Mouse (Mus musculus) testis, adult 2 months (tissue): ENCODE measurements at regions not wholly inside any gene's neighbourhood (a gene's known extent, or its start where the extent isn't known, plus 50 kb on each side); places are given as distances from the start of the nearest gene placed in this dataset.
A peak's percentile ranks its signal among the peaks of the same experiment; 100 is the strongest.

Experiments
- H3K27ac ChIP-seq: fragments of 200-500 bp; 2 replicates; pipeline ENCODE4 v1.5.1; 2012; ENCODE audit warnings: low read depth, low read length; ENCODE audit not compliant: control insufficient read depth, insufficient read depth
- H3K27me3 ChIP-seq: fragments of 200-500 bp; 2 replicates; pipeline ENCODE4 v1.6.1; 2012; ENCODE audit warnings: mild to moderate bottlenecking, low read length, moderate library complexity; ENCODE audit not compliant: control insufficient read depth, insufficient read depth
- H3K36me3 ChIP-seq: fragments of 200-500 bp; 2 replicates; pipeline ENCODE4 v1.6.1; 2012; ENCODE audit warnings: mild to moderate bottlenecking, low read length; ENCODE audit not compliant: control insufficient read depth, insufficient read depth
- H3K4me1 ChIP-seq: fragments of 200-500 bp; 2 replicates; pipeline ENCODE4 v1.6.1; 2012; ENCODE audit warnings: low read length; ENCODE audit not compliant: control insufficient read depth, insufficient read depth
- H3K4me3 ChIP-seq: fragments of 200-500 bp; 2 replicates; pipeline ENCODE4 v1.5.1; 2012; ENCODE audit warnings: low read depth, mild to moderate bottlenecking, low read length, moderate library complexity, mixed read lengths; ENCODE audit not compliant: control insufficient read depth
- CTCF ChIP-seq: fragments of 200-500 bp; IDR thresholded peaks from 2 replicates; pipeline ENCODE4 v1.5.1; 2012; ENCODE audit warnings: low read depth, mild to moderate bottlenecking, inconsistent platforms, low read length, moderate library complexity; ENCODE audit not compliant: control insufficient read depth, insufficient read depth, insufficient replicate concordance
- POLR2A ChIP-seq: fragments of 200-500 bp; IDR thresholded peaks from 2 replicates; pipeline ENCODE4 v1.6.1; 2012; ENCODE audit warnings: low read depth, mild to moderate bottlenecking, inconsistent platforms, low read length, moderate library complexity; ENCODE audit not compliant: control insufficient read depth

GRCm38 (mm10) chr3:35496027-35496824 is 257.7 kb upstream of the Atp11b start:
- no peaks in the 10 kb centered on the region for H3K4me1 ChIP-seq
- H3K27me3 ChIP-seq: no peaks in the 10 kb centered on the region
- TF ChIP-seq CTCF: no peak
- TF ChIP-seq POLR2A: no peak

DNA sequence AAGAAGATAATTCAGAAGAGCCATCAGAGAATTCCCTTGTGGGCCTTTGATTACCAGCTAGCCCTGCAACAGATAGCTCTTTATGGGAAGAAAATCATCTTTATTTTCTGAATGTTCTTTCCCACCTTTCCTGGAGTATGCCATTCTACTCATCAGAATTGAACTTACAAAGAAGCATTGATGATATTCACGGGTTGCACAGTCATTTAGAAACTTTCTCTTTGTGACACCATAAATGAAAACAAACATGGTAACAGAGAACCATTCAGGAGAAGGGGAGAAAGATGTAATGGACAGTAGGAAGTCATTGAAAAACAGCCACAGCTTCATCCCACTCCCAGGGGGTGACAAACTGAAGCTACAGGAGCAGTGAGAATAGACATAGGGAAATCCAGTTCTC is 243.6 kb upstream of the Atp11b start:
- Histone ChIP-seq H3K27me3 (no peaks in the 10 kb centered on the region), H3K4me3 (no peak overlapping the region)
- TF ChIP-seq CTCF (no peak), POLR2A (no peak)

More at GRCm38 (mm10) chr3:35496027-35496824, 257.7 kb upstream of the Atp11b start:
- no peak overlapping the region for H3K4me3 ChIP-seq
- no peaks in the 10 kb centered on the region for H3K36me3 ChIP-seq
- no peak overlapping the region for H3K27ac ChIP-seq

DNA sequence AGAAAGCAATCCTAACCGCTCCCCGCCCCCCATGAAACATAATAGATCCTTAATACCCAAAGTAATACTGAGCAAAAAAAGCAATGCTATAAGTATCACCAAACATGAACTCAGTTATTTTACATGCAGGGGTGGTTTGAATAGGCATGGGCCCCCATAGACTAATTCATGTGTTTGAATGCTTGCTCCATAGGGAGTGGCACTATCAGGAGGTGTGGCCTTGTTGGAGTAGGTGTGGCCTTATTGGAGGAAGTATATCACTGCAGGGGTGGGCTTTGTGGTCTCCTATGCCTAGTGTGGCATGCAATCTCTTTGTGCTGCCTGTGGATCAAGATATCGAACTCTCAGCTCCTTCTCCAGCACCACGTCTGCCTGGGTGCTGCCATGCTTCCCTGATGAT is 237.4 kb upstream of the Atp11b start:
- Histone ChIP-seq H3K27ac (no peak overlapping the region), H3K27me3 (no peaks in the 10 kb centered on the region), H3K4me3 (no peak overlapping the region), H3K4me1 (no peaks in the 10 kb centered on the region), H3K36me3 (no peaks in the 10 kb centered on the region)
- TF ChIP-seq POLR2A: no peak
- TF ChIP-seq CTCF: no peak

More for the DNA sequence above, 243.6 kb upstream of the Atp11b start:
- H3K36me3 ChIP-seq: no peaks in the 10 kb centered on the region
- H3K27ac ChIP-seq: no peak overlapping the region
- no peaks in the 10 kb centered on the region for H3K4me1 ChIP-seq

GRCm38 (mm10) chr3:35520131-35520530 is 233.8 kb upstream of the Atp11b start:
- Histone ChIP-seq H3K27ac (no peak overlapping the region), H3K36me3 (no peaks in the 10 kb centered on the region), H3K27me3 (no peaks in the 10 kb centered on the region), H3K4me1 (no peaks in the 10 kb centered on the region), H3K4me3 (no peak overlapping the region)
- TF ChIP-seq CTCF: no peak
- TF ChIP-seq POLR2A: no peak

DNA sequence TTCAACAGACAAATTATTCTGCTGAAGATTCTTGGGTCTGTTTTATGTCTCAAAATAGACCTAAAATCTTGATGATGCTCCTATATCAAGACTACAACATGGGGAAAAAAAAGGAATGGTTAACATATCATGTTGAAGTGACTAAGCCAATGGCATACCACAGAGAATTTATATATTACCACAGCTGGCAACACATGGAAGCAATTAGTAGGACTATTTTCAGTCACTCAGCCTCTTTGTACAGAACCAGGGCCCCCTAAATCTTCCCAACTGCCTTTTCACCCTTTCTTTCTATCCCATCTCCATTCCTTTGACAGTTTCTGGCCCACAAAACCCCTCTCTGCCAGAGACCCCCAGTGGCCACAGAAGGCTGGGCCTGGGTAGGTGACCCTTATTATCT is 206.2 kb upstream of the Atp11b start:
- TF ChIP-seq POLR2A (no peak), CTCF (no peak)
- H3K27ac ChIP-seq: no peak overlapping the region
- no peaks in the 10 kb centered on the region for H3K27me3 ChIP-seq
- H3K36me3 ChIP-seq: no peaks in the 10 kb centered on the region
- H3K4me1 ChIP-seq: no peaks in the 10 kb centered on the region
- H3K4me3 ChIP-seq: no peak overlapping the region

GRCm38 (mm10) chr3:35551791-35552190 is 202.1 kb upstream of the Atp11b start:
- no peaks in the 10 kb centered on the region for H3K4me1 ChIP-seq
- no peak overlapping the region for H3K27ac ChIP-seq
- H3K36me3 ChIP-seq: no peaks in the 10 kb centered on the region
- no peak overlapping the region for H3K4me3 ChIP-seq
- H3K27me3 ChIP-seq: no peaks in the 10 kb centered on the region
- TF ChIP-seq POLR2A: no peak
- no peak for TF ChIP-seq CTCF

DNA sequence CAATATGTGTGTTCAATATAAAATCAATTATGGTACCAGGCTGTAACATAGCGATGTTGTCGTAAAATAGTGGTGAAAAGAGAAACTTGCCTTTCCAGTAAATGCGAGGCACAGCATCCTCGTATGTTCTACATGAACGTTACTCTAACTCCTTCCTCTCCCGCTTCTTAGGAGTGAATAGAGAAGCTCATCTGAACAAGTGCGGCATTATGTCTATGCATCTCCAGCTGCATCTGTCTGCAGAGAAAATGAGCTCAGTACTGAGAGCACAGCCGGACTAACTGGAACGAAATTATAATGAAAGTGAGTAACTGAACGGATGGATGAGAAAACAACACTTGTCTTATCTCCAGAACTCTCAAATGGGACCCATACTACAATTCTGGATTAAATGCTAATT is 193.5 kb upstream of the Atp11b start:
- Histone ChIP-seq H3K4me3 (no peak overlapping the region), H3K36me3 (no peaks in the 10 kb centered on the region), H3K4me1 (no peaks in the 10 kb centered on the region), H3K27ac (no peak overlapping the region), H3K27me3 (no peaks in the 10 kb centered on the region)
- TF ChIP-seq CTCF (no peak), POLR2A (no peak)

DNA sequence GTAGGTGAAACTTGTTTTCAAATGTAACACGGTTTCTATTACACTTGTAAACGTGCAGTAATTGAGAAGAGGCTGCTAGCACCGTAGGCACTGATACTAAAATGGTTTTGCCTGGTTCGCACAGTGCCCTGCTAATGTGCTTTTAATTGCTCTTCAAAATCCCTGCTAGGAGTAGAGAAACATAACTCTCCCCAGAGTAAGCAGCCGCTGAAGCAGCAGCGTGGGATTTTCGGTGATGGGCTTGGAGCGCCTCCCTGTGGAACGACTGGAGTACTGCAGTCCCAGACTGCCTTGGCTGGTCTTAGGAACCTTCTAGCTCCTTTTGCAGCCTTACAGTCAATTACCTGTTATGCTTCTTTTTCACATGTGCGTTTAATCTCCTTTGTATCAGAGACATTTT is 179.5 kb upstream of the Atp11b start:
- no peak overlapping the region for H3K27ac ChIP-seq
- H3K36me3 ChIP-seq: no peaks in the 10 kb centered on the region
- no peaks in the 10 kb centered on the region for H3K4me1 ChIP-seq
- no peaks in the 10 kb centered on the region for H3K27me3 ChIP-seq
- TF ChIP-seq POLR2A: no peak
- peak; percentile 86 for TF ChIP-seq CTCF
- H3K4me3 ChIP-seq: no peak overlapping the region
